Mouse (Mus musculus): ENCODE data around the gene Cacna1c.
A peak's percentile ranks its signal among the peaks of the same experiment; 100 is the strongest.

Gene Cacna1c

GRCm38 (mm10) chr6:119196382-119197305 is at the start of gene Cacna1c:
Gene Cacna1c, minus strand, starts transcription at chr6:119196418.
- DNase-seq, result peak; percentile 50

GRCm38 (mm10) chr6:119240871-119241705 is 44.9 kb upstream of the Cacna1c start:
- DNase-seq, result no peak

- DNase-seq, result no peak
These were observed 44.0 kb upstream of the Cacna1c start for GRCm38 (mm10) chr6:119240256-119240655.

GRCm38 (mm10) chr6:119239341-119240005 is 43.3 kb upstream of the Cacna1c start:
- DNase-seq, result no peak

GRCm38 (mm10) chr6:119237427-119237989 is 41.3 kb upstream of the Cacna1c start:
- peak; percentile 69 for DNase-seq

- no peak for DNase-seq
These were observed 40.0 kb upstream of the Cacna1c start, which contains the start of gene Cacna2d4 for GRCm38 (mm10) chr6:119236241-119236640. Gene Cacna2d4, plus strand, starts transcription at chr6:119236526.

GRCm38 (mm10) chr6:119235441-119235840 is 39.2 kb upstream of the Cacna1c start:
- no peak for DNase-seq

GRCm38 (mm10) chr6:119233066-119233465 is 36.8 kb upstream of the Cacna1c start:
- DNase-seq, result peak; percentile 59

GRCm38 (mm10) chr6:119228861-119229603 is 32.8 kb upstream of the Cacna1c start:
- no peak for DNase-seq

GRCm38 (mm10) chr6:119227001-119227400 is 30.8 kb upstream of the Cacna1c start:
- DNase-seq, result no peak

- no peak for DNase-seq
These were observed 29.5 kb upstream of the Cacna1c start for GRCm38 (mm10) chr6:119225731-119226130.

- no peak for DNase-seq
These were observed 29.0 kb upstream of the Cacna1c start for GRCm38 (mm10) chr6:119225226-119225625.

GRCm38 (mm10) chr6:119224451-119225195 is 28.4 kb upstream of the Cacna1c start:
- no peak for DNase-seq

GRCm38 (mm10) chr6:119220297-119220696 is 24.1 kb upstream of the Cacna1c start:
- DNase-seq, result peak; percentile 63

- no peak for DNase-seq
These were observed 23.1 kb upstream of the Cacna1c start for GRCm38 (mm10) chr6:119219237-119219870.

GRCm38 (mm10) chr6:119218591-119218990 is 22.4 kb upstream of the Cacna1c start:
- DNase-seq, result peak; percentile 0

- DNase-seq, result peak; percentile 3
These were observed 21.4 kb upstream of the Cacna1c start for GRCm38 (mm10) chr6:119217661-119218060.

GRCm38 (mm10) chr6:119215040-119215613 is 18.9 kb upstream of the Cacna1c start:
- no peak for DNase-seq

GRCm38 (mm10) chr6:119214190-119214589 is 18.0 kb upstream of the Cacna1c start:
- DNase-seq, result no peak

- DNase-seq, result no peak
These were observed 17.2 kb upstream of the Cacna1c start for GRCm38 (mm10) chr6:119213375-119213774.

Data from kidney, postnatal 10 days (tissue).